Mouse (Mus musculus): ENCODE results near the gene Slc16a11. TPM values are rescaled to one million over a fixed set of nuclear protein-coding genes. Genes with fewer than 3 reads are reported as not detected.

Gene Slc16a11
- polyA plus RNA-seq, 1 experiment from 2014 or later: 0.54 TPM

- Histone ChIP-seq H3K9me3 (replicated peaks) (no peaks in the 10 kb centered on the region), H3K4me2 (no peak overlapping the region), H3K4me1 (replicated peaks) (peaks cover 28% of the 10 kb centered on the region), H3K27ac (no peak overlapping the region), H3K36me3 (no peaks in the 10 kb centered on the region), H3K9ac (no peak overlapping the region), H3K27me3 (peaks cover 58% of the 10 kb centered on the region), H3K4me3 (no peak overlapping the region)
- no peak for ATAC-seq (replicated peaks; ENCODE audit: insufficient number of reproducible peaks, insufficient read depth, low FRiP score, low read depth)
- 60% methylated on average over 3 of the region's 3 CpGs for whole genome bisulfite sequencing
Observed at GRCm38 (mm10) chr11:70216103-70216502, 3.6 kb downstream of the Slc16a11 start.

- Histone ChIP-seq H3K4me1 (replicated peaks) (peaks cover 42% of the 10 kb centered on the region), H3K4me3 (no peak overlapping the region), H3K9me3 (replicated peaks) (no peaks in the 10 kb centered on the region), H3K36me3 (no peaks in the 10 kb centered on the region), H3K27me3 (peaks cover 44% of the 10 kb centered on the region), H3K4me2 (no peak overlapping the region), H3K9ac (no peak overlapping the region), H3K27ac (no peak overlapping the region)
- ATAC-seq (replicated peaks; ENCODE audit: insufficient number of reproducible peaks, insufficient read depth, low FRiP score, low read depth): no peak
- 74% methylated on average over 4 of the region's 4 CpGs for whole genome bisulfite sequencing
Observed at GRCm38 (mm10) chr11:70218039-70218438, 5.5 kb downstream of the Slc16a11 start.

GRCm38 (mm10) chr11:70218741-70219470 is 6.4 kb downstream of the Slc16a11 start:
- Histone ChIP-seq H3K4me3 (no peak overlapping the region), H3K4me1 (replicated peaks) (peaks cover 39% of the 10 kb centered on the region), H3K9ac (no peak overlapping the region), H3K9me3 (replicated peaks) (no peaks in the 10 kb centered on the region), H3K4me2 (no peak overlapping the region), H3K27me3 (peaks cover 40% of the 10 kb centered on the region), H3K27ac (no peak overlapping the region), H3K36me3 (no peaks in the 10 kb centered on the region)
- ATAC-seq (replicated peaks; ENCODE audit: insufficient number of reproducible peaks, insufficient read depth, low FRiP score, low read depth): no peak
- 88% methylated on average over 15 of the region's 15 CpGs for WGBS

GRCm38 (mm10) chr11:70219873-70220272 is 7.3 kb downstream of the Slc16a11 start:
- ATAC-seq (replicated peaks; ENCODE audit: insufficient number of reproducible peaks, insufficient read depth, low FRiP score, low read depth): no peak
- H3K9ac ChIP-seq: peak overlapping the region; percentile 69
- 68% methylated on average over 7 of the region's 7 CpGs for WGBS
- peak overlapping the region; percentile 97 for H3K4me2 ChIP-seq
- no peak overlapping the region for H3K27ac ChIP-seq
- peak overlapping the region; percentile 63 for H3K4me3 ChIP-seq
- peaks cover 35% of the 10 kb centered on the region for H3K27me3 ChIP-seq
- H3K4me1 ChIP-seq (replicated peaks): peaks cover 29% of the 10 kb centered on the region
- no peaks in the 10 kb centered on the region for H3K9me3 ChIP-seq (replicated peaks)
- H3K36me3 ChIP-seq: no peaks in the 10 kb centered on the region

- Histone ChIP-seq H3K4me1 (replicated peaks) (peaks cover 26% of the 10 kb centered on the region), H3K4me3 (peak overlapping the region; percentile 63), H3K27me3 (peaks cover 33% of the 10 kb centered on the region), H3K36me3 (no peaks in the 10 kb centered on the region), H3K9me3 (replicated peaks) (no peaks in the 10 kb centered on the region), H3K4me2 (peak overlapping the region; percentile 97), H3K27ac (peak overlapping the region; percentile 85), H3K9ac (peak overlapping the region; percentile 69)
- WGBS: under 1% methylated on average over 24 of the region's 24 CpGs
- no peak for ATAC-seq (replicated peaks; ENCODE audit: insufficient number of reproducible peaks, insufficient read depth, low FRiP score, low read depth)
Observed at GRCm38 (mm10) chr11:70220323-70220722, 7.8 kb downstream of the Slc16a11 start.

GRCm38 (mm10) chr11:70220731-70221602 is 8.4 kb downstream of the Slc16a11 start, which contains the start of gene Slc16a13:
Slc16a13 (minus strand) TSS chr11:70221064.
- Histone ChIP-seq H3K9me3 (replicated peaks) (no peaks in the 10 kb centered on the region), H3K4me3 (peak within 1 kb of the TSS; percentile 63), H3K4me2 (peak within 1 kb of the TSS; percentile 97), H3K4me1 (replicated peaks) (peaks cover 24% of the 10 kb centered on the region), H3K9ac (peak within 1 kb of the TSS; percentile 69), H3K36me3 (no peaks in the 10 kb centered on the region), H3K27ac (peak within 1 kb of the TSS; percentile 85), H3K27me3 (peaks cover 32% of the 10 kb centered on the region)
- ATAC-seq (replicated peaks; ENCODE audit: insufficient number of reproducible peaks, insufficient read depth, low FRiP score, low read depth): peak; percentile 91
- under 1% methylated on average over 28 of the region's 28 CpGs for WGBS

- peak overlapping the region; percentile 97 for H3K4me2 ChIP-seq
- H3K4me1 ChIP-seq (replicated peaks): peaks cover 32% of the 10 kb centered on the region
- peak overlapping the region; percentile 63 for H3K4me3 ChIP-seq
- no peaks in the 10 kb centered on the region for H3K36me3 ChIP-seq
- no peak for ATAC-seq (replicated peaks; ENCODE audit: insufficient number of reproducible peaks, insufficient read depth, low FRiP score, low read depth)
- peaks cover 32% of the 10 kb centered on the region for H3K27me3 ChIP-seq
- H3K9me3 ChIP-seq (replicated peaks): no peaks in the 10 kb centered on the region
- H3K27ac ChIP-seq: peak overlapping the region; percentile 85
- peak overlapping the region; percentile 53 for H3K9ac ChIP-seq
- 13% methylated on average over 14 of the region's 14 CpGs for WGBS
Observed at GRCm38 (mm10) chr11:70221603-70222500, 9.3 kb downstream of the Slc16a11 start.

- no peak overlapping the region; the same call in 1 of the 2 replicates for H3K4me3 ChIP-seq
- ATAC-seq (replicated peaks; ENCODE audit: insufficient number of reproducible peaks, insufficient read depth, low FRiP score, low read depth): no peak
- H3K4me2 ChIP-seq: peak overlapping the region; percentile 42
Observed at GRCm38 (mm10) chr11:70223724-70224123, 11.2 kb downstream of the Slc16a11 start.

GRCm38 (mm10) chr11:70225798-70226601 is 13.4 kb downstream of the Slc16a11 start:
- Histone ChIP-seq H3K4me2 (peak overlapping the region; percentile 60), H3K27ac (peak overlapping the region; percentile 24), H3K27me3 (peaks cover 60% of the 10 kb centered on the region), H3K9me3 (replicated peaks) (no peaks in the 10 kb centered on the region), H3K9ac (peak overlapping the region; percentile 20), H3K4me3 (peak overlapping the region; percentile 49), H3K36me3 (no peaks in the 10 kb centered on the region), H3K4me1 (replicated peaks) (peaks cover 56% of the 10 kb centered on the region)
- 21% methylated on average over 27 of the region's 27 CpGs for WGBS
- no peak for ATAC-seq (replicated peaks; ENCODE audit: insufficient number of reproducible peaks, insufficient read depth, low FRiP score, low read depth)

More at GRCm38 (mm10) chr11:70223724-70224123, 11.2 kb downstream of the Slc16a11 start:
- peaks cover 44% of the 10 kb centered on the region for H3K27me3 ChIP-seq
- peaks cover 47% of the 10 kb centered on the region for H3K4me1 ChIP-seq (replicated peaks)
- H3K36me3 ChIP-seq: no peaks in the 10 kb centered on the region
- no peak overlapping the region for H3K9ac ChIP-seq
- 67% methylated on average over 9 of the region's 9 CpGs for WGBS
- peak overlapping the region; percentile 67 for H3K27ac ChIP-seq
- no peaks in the 10 kb centered on the region for H3K9me3 ChIP-seq (replicated peaks)

GRCm38 (mm10) chr11:70226602-70226890 is 14.0 kb downstream of the Slc16a11 start:
- 10% methylated on average over 18 of the region's 18 CpGs for WGBS
- H3K27ac ChIP-seq: peak overlapping the region; percentile 24
- peaks cover 60% of the 10 kb centered on the region for H3K27me3 ChIP-seq
- H3K4me2 ChIP-seq: peak overlapping the region; percentile 60
- peaks cover 52% of the 10 kb centered on the region for H3K4me1 ChIP-seq (replicated peaks)
- H3K9ac ChIP-seq: peak overlapping the region; percentile 20
- no peaks in the 10 kb centered on the region for H3K36me3 ChIP-seq
- ATAC-seq (replicated peaks; ENCODE audit: insufficient number of reproducible peaks, insufficient read depth, low FRiP score, low read depth): no peak
- H3K9me3 ChIP-seq (replicated peaks): no peaks in the 10 kb centered on the region
- H3K4me3 ChIP-seq: peak overlapping the region; percentile 49

Measured in heart, embryonic 15.5 days (tissue).